Mouse (Mus musculus) liver, adult 2 months (tissue): ENCODE results near the gene Nmnat1. TPM values are rescaled to one million over a fixed set of nuclear protein-coding genes. Genes with fewer than 3 reads are reported as not detected.

ENCODE experiments used
- DNase-seq: peaks from one replicate; pipeline ENCODE4 v3.0.0-alpha.2; 2011; ENCODE audit warnings: low read depth, low spot score; ENCODE audit errors: extremely low read depth
- H3K27ac ChIP-seq: fragments of 200-500 bp; replicated peaks from 2 replicates; pipeline ENCODE4 v1.5.1; 2012; ENCODE audit warnings: low read depth, mild to moderate bottlenecking, control low read depth, inconsistent platforms, low read length; ENCODE audit not compliant: insufficient read depth
- H3K27me3 ChIP-seq: fragments of 200-500 bp; 2 replicates; pipeline ENCODE4 v1.6.1; 2012; ENCODE audit warnings: mild to moderate bottlenecking, moderate library complexity, low read length, inconsistent platforms; ENCODE audit not compliant: control insufficient read depth, insufficient read depth
- H3K36me3 ChIP-seq: fragments of 200-500 bp; 2 replicates; pipeline ENCODE4 v1.6.1; 2012; ENCODE audit warnings: low read length, inconsistent platforms; ENCODE audit not compliant: control insufficient read depth, insufficient read depth
- H3K4me1 ChIP-seq: fragments of 200-500 bp; 2 replicates; pipeline ENCODE4 v1.6.1; 2011; ENCODE audit warnings: low read length; ENCODE audit not compliant: control insufficient read depth, insufficient read depth
- H3K4me3 ChIP-seq: fragments of 200-500 bp; 2 replicates; pipeline ENCODE4 v1.5.1; 2011; ENCODE audit warnings: low read depth, mild to moderate bottlenecking, control low read depth, low read length, moderate library complexity; ENCODE audit not compliant: insufficient read depth
- H3K79me2 ChIP-seq: fragments of 200-500 bp; 2 replicates; pipeline ENCODE4 v1.6.1; 2012; ENCODE audit warnings: inconsistent platforms, mild to moderate bottlenecking, low read length, moderate library complexity; ENCODE audit not compliant: control insufficient read depth, insufficient read depth
- H3K9ac ChIP-seq: fragments of 200-500 bp; 2 replicates; pipeline ENCODE4 v1.6.1; 2012; ENCODE audit warnings: low read depth, mild to moderate bottlenecking, control low read depth, inconsistent platforms, low read length
- CTCF ChIP-seq: fragments of 200-500 bp; IDR thresholded peaks from 2 replicates; pipeline ENCODE4 v1.5.1; 2011; ENCODE audit warnings: low read depth, low read length, control low read depth
- POLR2A ChIP-seq: fragments of 200-500 bp; IDR thresholded peaks from 2 replicates; pipeline ENCODE4 v1.6.1; 2011; ENCODE audit warnings: low read length, control low read depth; ENCODE audit not compliant: insufficient read depth; ENCODE audit errors: extremely low read depth
- WGBS: fragments of 180-500 bp; shearing (Covaris S2); methylation state at CpG from one replicate; pipeline ENCODE4 v1.1.7; 2018; 5-methylcytosine and 5-hydroxymethylcytosine counted together
- polyA plus RNA-seq: library from polyadenylated mRNA; depleted of rRNA; stranded (reverse); fragments of >200 nt; gene quantifications from 2 replicates; pipeline ENCODE4 v1.2.3, GENCODE M21; 2012
- total RNA-seq: library from RNA; depleted of rRNA; stranded (reverse); fragments of >200 nt; gene quantifications from 2 replicates; pipeline ENCODE4 v1.2.3, GENCODE M21; 2014

Nmnat1 gene
- total and polyA plus RNA-seq, 2 experiments = 14.4 to 17.4 TPM

- TF ChIP-seq CTCF = no peak
- TF ChIP-seq POLR2A = no peak
- Histone ChIP-seq H3K79me2 (peaks cover 4% of the 10 kb centered on the region; the same call in 1 of the 2 replicates), H3K9ac (no peak overlapping the region), H3K27me3 (no peaks in the 10 kb centered on the region), H3K4me1 (peaks cover 3% of the 10 kb centered on the region; the same call in 1 of the 2 replicates), H3K36me3 (peaks cover 25% of the 10 kb centered on the region), H3K4me3 (no peak overlapping the region), H3K27ac (no peak overlapping the region)
- no peak for DNase-seq
- WGBS = 95% methylated on average over 12 of the region's 12 CpGs
Observed at GRCm38 (mm10) chr4:149487729-149488128, 2.7 kb upstream of the Nmnat1 start.

DNA sequence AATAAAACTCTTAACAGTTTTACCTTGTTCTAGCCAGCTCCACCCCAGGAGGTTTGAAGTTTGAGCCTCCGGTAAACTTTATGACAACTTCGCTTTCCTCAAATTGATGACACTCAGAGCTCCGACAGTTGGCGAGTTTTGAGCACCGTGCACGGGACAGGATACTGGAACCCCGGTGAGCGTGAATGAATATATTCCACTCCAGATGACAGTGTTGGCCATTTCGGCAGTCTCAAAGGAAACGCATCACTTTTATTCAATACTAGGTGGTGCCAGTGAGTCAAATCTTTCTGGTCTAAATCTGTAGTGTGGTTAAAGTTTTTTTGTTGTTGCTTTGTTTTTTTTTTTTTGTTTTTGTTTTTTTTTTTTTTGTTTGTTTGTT lies 814 bp upstream of the Nmnat1 start:
- peak overlapping the region; percentile 66; the same call in 1 of the 2 replicates for H3K9ac ChIP-seq
- peak overlapping the region; percentile 40 for H3K27ac ChIP-seq
- 1% methylated on average over 10 of the region's 10 CpGs for WGBS
- H3K79me2 ChIP-seq = peaks cover 4% of the 10 kb centered on the region; the same call in 1 of the 2 replicates
- H3K36me3 ChIP-seq = peaks cover 19% of the 10 kb centered on the region
- peak overlapping the region; percentile 64 for H3K4me3 ChIP-seq
- TF ChIP-seq CTCF (no peak), POLR2A (no peak)
- H3K4me1 ChIP-seq = peaks cover 3% of the 10 kb centered on the region; the same call in 1 of the 2 replicates
- H3K27me3 ChIP-seq = no peaks in the 10 kb centered on the region
- peak; percentile 52 for DNase-seq

DNA sequence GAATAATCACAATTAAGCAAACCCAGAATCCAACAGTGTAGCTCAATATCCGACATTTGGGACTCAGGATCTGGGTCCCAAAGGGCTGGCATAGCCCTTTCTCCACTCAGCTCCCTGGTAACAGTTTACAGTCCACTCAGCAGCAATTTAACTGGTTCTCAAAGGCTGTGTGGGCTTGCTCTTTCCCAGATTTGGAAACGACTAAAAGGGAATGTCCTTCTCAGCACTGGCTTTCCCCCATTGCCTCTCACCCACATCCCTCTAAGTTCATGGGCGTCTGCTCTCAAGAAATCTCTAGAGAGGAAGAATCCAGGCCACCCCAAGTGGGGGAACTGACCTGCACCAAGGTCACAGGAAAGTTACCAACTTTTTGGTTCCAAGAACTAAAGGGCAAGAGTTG lies 436 bp downstream of the Nmnat1 start:
- Histone ChIP-seq H3K9ac (peak overlapping the region; percentile 81), H3K27ac (peak overlapping the region; percentile 94), H3K27me3 (no peaks in the 10 kb centered on the region), H3K79me2 (peaks cover 4% of the 10 kb centered on the region; the same call in 1 of the 2 replicates), H3K36me3 (peaks cover 18% of the 10 kb centered on the region), H3K4me3 (peak overlapping the region; percentile 64), H3K4me1 (peaks cover 3% of the 10 kb centered on the region; the same call in 1 of the 2 replicates)
- TF ChIP-seq POLR2A (no peak), CTCF (no peak)
- 9% methylated on average over 3 of the region's 3 CpGs for WGBS
- DNase-seq = no peak

GRCm38 (mm10) chr4:149477078-149477477 lies 7.9 kb downstream of the Nmnat1 start, which contains the start of gene Tmem274:
Gene Tmem274, plus strand, starts transcription at chr4:149477378.
- TF ChIP-seq POLR2A (no peak), CTCF (no peak)
- no peaks in the 10 kb centered on the region for H3K79me2 ChIP-seq
- H3K36me3 ChIP-seq = peaks cover 7% of the 10 kb centered on the region; the same call in 1 of the 2 replicates
- H3K4me3 ChIP-seq = no peak within 1 kb of the TSS
- H3K27ac ChIP-seq = no peak within 1 kb of the TSS
- no peak for DNase-seq
- no peak within 1 kb of the TSS for H3K9ac ChIP-seq
- no peaks in the 10 kb centered on the region for H3K27me3 ChIP-seq
- WGBS = 94% methylated on average over 11 of the region's 11 CpGs
- no peaks in the 10 kb centered on the region for H3K4me1 ChIP-seq

DNA sequence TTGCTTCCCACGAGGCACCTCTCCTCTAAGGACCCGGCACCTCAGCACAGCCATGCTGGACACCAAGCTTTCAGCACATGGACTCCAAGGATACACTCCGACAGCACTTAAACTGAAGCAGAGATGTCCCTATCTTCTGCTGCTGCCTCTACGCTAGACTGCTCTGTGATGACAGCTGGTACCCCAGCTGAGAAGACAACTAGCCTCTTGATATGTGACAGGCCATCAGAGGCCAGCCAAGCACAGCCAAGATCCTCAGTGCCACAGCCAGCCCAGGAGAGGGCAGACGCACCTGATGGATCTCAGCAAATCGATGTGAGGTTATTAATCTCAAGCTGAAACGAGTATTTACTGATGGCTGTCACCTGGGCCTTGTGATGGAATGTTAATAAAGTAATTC lies 9.9 kb downstream of the Nmnat1 start:
- TF ChIP-seq POLR2A = no peak
- TF ChIP-seq CTCF = no peak
- no peak overlapping the region for H3K27ac ChIP-seq

DNA sequence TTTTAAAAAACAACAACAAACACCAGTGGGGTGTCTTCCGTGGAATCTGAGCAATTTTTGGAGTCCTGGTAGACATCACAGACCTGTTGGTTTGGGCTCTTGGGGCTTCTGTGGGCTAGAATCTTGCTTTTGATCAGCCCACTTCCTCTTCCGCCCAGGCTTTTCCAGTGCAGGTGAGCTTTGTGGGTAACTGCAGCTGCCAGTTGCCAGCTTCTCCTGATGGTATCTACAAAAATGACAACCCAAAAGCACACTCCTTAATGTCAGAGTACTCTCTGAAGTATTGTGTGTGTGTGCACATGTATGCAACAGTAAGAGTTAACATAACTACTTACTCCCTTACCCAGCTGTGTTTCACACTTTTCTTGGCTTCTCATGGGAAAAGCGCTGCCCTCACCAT lies 15.4 kb downstream of the Nmnat1 start:
- no peaks in the 10 kb centered on the region for H3K79me2 ChIP-seq
- H3K27ac ChIP-seq = no peak overlapping the region
- no peak overlapping the region for H3K9ac ChIP-seq
- no peaks in the 10 kb centered on the region for H3K4me1 ChIP-seq
- no peaks in the 10 kb centered on the region for H3K27me3 ChIP-seq
- WGBS = 95% methylated on average over 3 of the region's 3 CpGs
- DNase-seq = no peak
- peaks cover 13% of the 10 kb centered on the region for H3K36me3 ChIP-seq
- TF ChIP-seq POLR2A = no peak
- H3K4me3 ChIP-seq = no peak overlapping the region

More for the DNA sequence above, 9.9 kb downstream of the Nmnat1 start:
- DNase-seq = no peak
- no peaks in the 10 kb centered on the region for H3K27me3 ChIP-seq
- peaks cover 8% of the 10 kb centered on the region; the same call in 1 of the 2 replicates for H3K36me3 ChIP-seq
- WGBS = 85% methylated on average over 7 of the region's 7 CpGs
- H3K4me1 ChIP-seq = no peaks in the 10 kb centered on the region
- H3K9ac ChIP-seq = no peak overlapping the region
- H3K79me2 ChIP-seq = no peaks in the 10 kb centered on the region
- H3K4me3 ChIP-seq = no peak overlapping the region
